Mouse (Mus musculus) hindbrain, embryonic 16.5 days (tissue): ENCODE data around the gene Gm10309. TPM values are rescaled to one million over a fixed set of nuclear protein-coding genes. Genes with fewer than 3 reads are reported as not detected.

Experiments used
- ATAC-seq: fragments of 200-750 bp; cut with Nextera tagmentation; 2 replicates; pipeline ENCODE4 v1.8.0; 2017; ENCODE audit warnings: moderate TSS enrichment, moderate library complexity
- H3K27ac ChIP-seq: fragments of 300-500 bp; sonication (generic); 2 replicates; pipeline ENCODE4 v1.5.1; 2014; ENCODE audit warnings: low read depth, mild to moderate bottlenecking, control low read depth, low read length, moderate library complexity
- H3K27me3 ChIP-seq: fragments of 300-500 bp; sonication (generic); replicated peaks from 2 replicates; pipeline ENCODE4 v1.6.1; 2014; ENCODE audit warnings: low read length; ENCODE audit not compliant: control insufficient read depth, insufficient read depth
- H3K36me3 ChIP-seq: fragments of 300-500 bp; sonication (generic); 2 replicates; pipeline ENCODE4 v1.6.1; 2014; ENCODE audit warnings: mild to moderate bottlenecking, low read length, moderate library complexity, mixed read lengths; ENCODE audit not compliant: control insufficient read depth, insufficient read depth
- H3K4me1 ChIP-seq: fragments of 300-500 bp; sonication (generic); 2 replicates; pipeline ENCODE4 v1.6.1; 2014; ENCODE audit warnings: low read depth, low read length; ENCODE audit not compliant: control insufficient read depth, insufficient read depth
- H3K4me2 ChIP-seq: fragments of 300-500 bp; sonication (generic); 2 replicates; pipeline ENCODE4 v1.6.1; 2014; ENCODE audit warnings: mild to moderate bottlenecking, low read length, control low read depth, moderate library complexity
- H3K4me3 ChIP-seq: fragments of 300-500 bp; sonication (generic); 2 replicates; pipeline ENCODE4 v1.5.1; 2014; ENCODE audit warnings: mild to moderate bottlenecking, low read length, control low read depth, moderate library complexity
- H3K9ac ChIP-seq: fragments of 300-500 bp; sonication (generic); 2 replicates; pipeline ENCODE4 v1.6.1; 2014; ENCODE audit warnings: low read depth, mild to moderate bottlenecking, control low read depth, low read length, moderate library complexity
- H3K9me3 ChIP-seq: fragments of 300-500 bp; sonication (generic); 2 replicates; pipeline ENCODE4 v1.6.1; 2014; ENCODE audit warnings: mild to moderate bottlenecking, low read length, moderate library complexity; ENCODE audit not compliant: control insufficient read depth
- WGBS: fragments of 180-500 bp; shearing (Covaris S2); extraction: QIAGEN DNeasy Blood & Tissue Kit; methylation state at CpG from one replicate; pipeline ENCODE4 v1.1.7; 2014; 5-methylcytosine and 5-hydroxymethylcytosine counted together
- polyA plus RNA-seq: library from polyadenylated mRNA; unstranded; fragments of >200 nt; fragmentation: Nextera tagmentation; extraction: Ambion mirVana; gene quantifications from 2 replicates; pipeline ENCODE4 v1.2.1, GENCODE M21; 2015

The Gm10309 gene
- polyA plus RNA-seq, 1 experiment from 2014 or later, result 0.36 TPM

GRCm38 (mm10) chr17:86532783-86533548, 27.9 kb upstream of the Gm10309 start:
- no peaks in the 10 kb centered on the region for H3K9me3 ChIP-seq
- no peak overlapping the region for H3K9ac ChIP-seq
- H3K36me3 ChIP-seq, result no peaks in the 10 kb centered on the region
- no peak overlapping the region for H3K27ac ChIP-seq
- no peaks in the 10 kb centered on the region for H3K27me3 ChIP-seq
- no peak for ATAC-seq
- 68% methylated on average over 17 of the region's 17 CpGs for WGBS
- H3K4me2 ChIP-seq, result no peak overlapping the region
- no peak overlapping the region for H3K4me3 ChIP-seq
- no peaks in the 10 kb centered on the region; the same call in 1 of the 2 replicates for H3K4me1 ChIP-seq

GRCm38 (mm10) chr17:86531231-86531630, 26.2 kb upstream of the Gm10309 start:
- Histone ChIP-seq H3K27ac (no peak overlapping the region), H3K9ac (no peak overlapping the region), H3K9me3 (no peaks in the 10 kb centered on the region), H3K27me3 (no peaks in the 10 kb centered on the region), H3K4me2 (no peak overlapping the region), H3K4me1 (no peaks in the 10 kb centered on the region; the same call in 1 of the 2 replicates), H3K4me3 (no peak overlapping the region), H3K36me3 (no peaks in the 10 kb centered on the region)
- WGBS, result 91% methylated on average over 6 of the region's 6 CpGs
- ATAC-seq, result no peak

DNA sequence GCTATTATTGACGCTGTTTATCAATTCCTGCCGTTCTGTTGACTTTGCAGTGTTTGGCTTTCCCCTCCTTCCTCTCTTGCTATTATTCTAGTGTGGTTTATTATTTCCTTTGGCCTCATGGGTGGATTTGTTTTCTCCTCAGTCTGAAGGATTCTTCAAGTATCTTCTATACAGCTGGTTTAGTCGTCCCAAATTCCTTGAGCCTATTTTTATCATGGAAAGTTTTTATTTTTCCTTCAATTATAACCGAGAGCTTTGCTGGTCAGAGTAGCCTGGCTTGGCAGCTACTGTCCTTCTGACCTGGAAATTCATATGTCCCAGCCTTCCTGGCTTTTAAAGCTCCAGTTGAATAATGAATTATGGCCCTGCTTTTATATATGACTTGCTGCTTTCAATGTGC, 24.4 kb upstream of the Gm10309 start:
- Histone ChIP-seq H3K4me2 (no peak overlapping the region), H3K9ac (no peak overlapping the region), H3K4me3 (no peak overlapping the region), H3K9me3 (no peaks in the 10 kb centered on the region), H3K36me3 (no peaks in the 10 kb centered on the region), H3K4me1 (no peaks in the 10 kb centered on the region; the same call in 1 of the 2 replicates), H3K27me3 (no peaks in the 10 kb centered on the region), H3K27ac (no peak overlapping the region)
- WGBS, result 75% methylated on average over 4 of the region's 4 CpGs
- ATAC-seq, result no peak

- Histone ChIP-seq H3K27ac (no peak overlapping the region), H3K36me3 (no peaks in the 10 kb centered on the region), H3K4me2 (no peak overlapping the region), H3K4me1 (no peaks in the 10 kb centered on the region; the same call in 1 of the 2 replicates), H3K4me3 (no peak overlapping the region), H3K9ac (no peak overlapping the region), H3K27me3 (no peaks in the 10 kb centered on the region), H3K9me3 (no peaks in the 10 kb centered on the region)
- ATAC-seq, result no peak
- 86% methylated on average over 10 of the region's 10 CpGs for WGBS
Observed at GRCm38 (mm10) chr17:86529003-86529402, 24.0 kb upstream of the Gm10309 start.

DNA sequence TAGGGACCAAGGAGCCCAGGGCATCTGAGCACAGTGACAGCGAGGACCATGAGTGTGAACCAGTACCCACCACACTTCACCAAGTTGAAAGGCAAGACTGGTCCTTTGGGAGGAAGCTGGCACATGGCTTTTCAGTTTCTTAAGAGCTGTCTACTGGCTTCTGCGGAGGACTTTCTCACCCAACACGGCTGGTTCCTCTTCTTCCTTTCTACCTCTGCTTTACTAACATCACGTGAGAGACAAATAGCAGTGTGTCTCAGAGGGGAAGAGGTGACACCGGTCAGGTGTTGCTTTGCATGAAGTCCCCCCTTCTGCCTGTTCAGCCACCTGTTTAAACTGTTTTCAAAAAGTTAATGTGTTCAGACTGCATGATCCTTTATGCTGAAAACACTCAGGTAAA, 22.3 kb upstream of the Gm10309 start:
- 91% methylated on average over 5 of the region's 5 CpGs for WGBS
- H3K4me1 ChIP-seq, result no peaks in the 10 kb centered on the region
- H3K4me3 ChIP-seq, result no peak overlapping the region
- no peak overlapping the region for H3K27ac ChIP-seq
- H3K36me3 ChIP-seq, result no peaks in the 10 kb centered on the region
- H3K27me3 ChIP-seq, result no peaks in the 10 kb centered on the region
- no peak overlapping the region for H3K9ac ChIP-seq
- H3K9me3 ChIP-seq, result no peaks in the 10 kb centered on the region
- no peak for ATAC-seq
- H3K4me2 ChIP-seq, result no peak overlapping the region

DNA sequence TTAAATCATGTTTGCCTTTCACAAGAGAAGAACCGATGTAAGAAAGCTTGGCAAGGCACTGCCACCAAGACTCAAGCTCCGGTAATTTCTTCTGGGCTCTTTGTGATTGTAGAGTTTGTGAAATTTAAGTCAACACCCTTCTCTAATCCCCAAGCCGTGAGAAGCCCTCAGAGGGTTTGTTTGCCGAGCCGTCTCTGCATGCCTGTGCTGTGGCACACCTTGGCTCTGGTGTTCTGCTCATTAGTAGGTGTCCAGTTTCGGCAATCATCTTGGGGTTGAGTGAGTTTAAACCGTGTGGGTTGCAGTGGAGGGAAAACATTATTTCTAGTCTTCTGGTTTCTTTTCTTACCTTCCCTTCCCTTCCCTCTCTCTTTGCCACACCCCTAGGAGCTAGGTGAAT, 21.0 kb upstream of the Gm10309 start:
- Histone ChIP-seq H3K4me1 (no peaks in the 10 kb centered on the region), H3K27ac (no peak overlapping the region), H3K9me3 (no peaks in the 10 kb centered on the region), H3K4me2 (no peak overlapping the region), H3K9ac (no peak overlapping the region), H3K36me3 (no peaks in the 10 kb centered on the region), H3K27me3 (no peaks in the 10 kb centered on the region), H3K4me3 (no peak overlapping the region)
- 88% methylated on average over 7 of the region's 7 CpGs for WGBS
- ATAC-seq, result no peak

GRCm38 (mm10) chr17:86525075-86525474, 20.0 kb upstream of the Gm10309 start:
- no peaks in the 10 kb centered on the region for H3K9me3 ChIP-seq
- no peaks in the 10 kb centered on the region for H3K4me1 ChIP-seq
- H3K4me3 ChIP-seq, result no peak overlapping the region
- no peaks in the 10 kb centered on the region for H3K36me3 ChIP-seq
- ATAC-seq, result no peak
- no peaks in the 10 kb centered on the region for H3K27me3 ChIP-seq
- no peak overlapping the region for H3K9ac ChIP-seq
- no peak overlapping the region for H3K27ac ChIP-seq
- WGBS, result 91% methylated on average over 2 of the region's 2 CpGs
- H3K4me2 ChIP-seq, result no peak overlapping the region

GRCm38 (mm10) chr17:86523843-86524242, 18.8 kb upstream of the Gm10309 start:
- H3K9me3 ChIP-seq, result no peaks in the 10 kb centered on the region
- H3K27ac ChIP-seq, result no peak overlapping the region
- 95% methylated on average over 10 of the region's 10 CpGs for WGBS
- no peak overlapping the region for H3K4me2 ChIP-seq
- no peak overlapping the region for H3K4me3 ChIP-seq
- no peak overlapping the region for H3K9ac ChIP-seq
- H3K4me1 ChIP-seq, result no peaks in the 10 kb centered on the region
- no peak for ATAC-seq
- H3K36me3 ChIP-seq, result no peaks in the 10 kb centered on the region
- no peaks in the 10 kb centered on the region for H3K27me3 ChIP-seq

DNA sequence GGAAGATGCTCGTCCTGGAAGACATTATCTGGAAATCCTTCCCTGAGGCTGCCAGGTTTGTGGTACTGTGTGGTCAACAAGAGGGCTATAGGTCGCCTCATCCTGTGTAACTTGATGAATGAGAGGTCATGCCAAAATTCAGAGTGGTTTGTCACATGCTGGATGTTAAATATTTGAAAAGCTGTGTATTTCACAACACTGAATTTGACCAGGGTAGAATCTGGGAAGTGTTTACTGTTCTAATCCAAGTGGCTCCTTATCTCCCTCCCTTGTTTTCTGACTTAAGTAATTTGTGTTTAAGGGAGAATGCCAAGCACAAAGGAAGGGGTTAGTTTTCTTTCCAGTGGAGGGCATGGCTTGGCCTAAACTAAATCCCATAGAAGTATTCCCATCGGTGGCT, 18.3 kb upstream of the Gm10309 start:
- ATAC-seq, result no peak
- Histone ChIP-seq H3K27me3 (no peaks in the 10 kb centered on the region), H3K4me2 (no peak overlapping the region), H3K27ac (no peak overlapping the region), H3K9me3 (no peaks in the 10 kb centered on the region), H3K4me1 (no peaks in the 10 kb centered on the region), H3K36me3 (no peaks in the 10 kb centered on the region), H3K9ac (no peak overlapping the region), H3K4me3 (no peak overlapping the region)
- WGBS, result 92% methylated on average over 3 of the region's 3 CpGs
